Mouse (Mus musculus) mammary gland, adult 2 months (tissue): ENCODE measurements around the gene Mfsd4b3. TPM values are rescaled to one million over a fixed set of nuclear protein-coding genes. Genes with fewer than 3 reads are reported as not detected.

Source experiments
- polyA plus RNA-seq: library from polyadenylated mRNA; depleted of rRNA; stranded (reverse); fragments of >200 nt; gene quantifications from 2 replicates; pipeline ENCODE4 v1.2.3, GENCODE M21; 2012; ENCODE audit warnings: low replicate concordance; rRNA removed

The Mfsd4b3 gene
- 1.1 and 2.9 TPM in 2 replicates for polyA plus RNA-seq

GRCm38 (mm10) chr10:39959761-39960440 lies at the start of gene Mfsd4b3:
Mfsd4b3 (minus strand) TSS chr10:39960153.

DNA sequence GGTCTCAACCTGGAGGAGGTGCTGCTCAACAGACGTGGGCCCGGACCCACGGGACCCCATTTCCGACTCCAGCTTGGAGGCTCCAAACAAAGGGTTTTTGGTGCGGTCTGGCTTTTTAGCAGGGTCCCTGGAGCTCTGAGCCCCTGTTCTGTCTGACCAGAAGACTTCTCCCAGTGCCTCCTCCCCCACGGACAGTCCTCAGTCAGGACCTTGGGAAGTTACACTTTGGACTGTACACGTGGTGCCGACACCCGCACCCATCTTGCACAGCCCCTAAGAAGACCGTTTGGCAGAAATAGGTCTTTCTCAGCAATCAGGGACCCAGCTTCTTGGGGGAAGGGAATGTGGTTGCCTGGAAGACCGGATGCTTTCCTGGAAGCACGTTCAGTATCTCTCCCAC lies 26.5 kb upstream of the Mfsd4b3 start, which contains the start of gene Mfsd4b5:
TSS of gene Mfsd4b5 (minus strand) at position 181 of the 400 bp plus-strand sequence.

DNA sequence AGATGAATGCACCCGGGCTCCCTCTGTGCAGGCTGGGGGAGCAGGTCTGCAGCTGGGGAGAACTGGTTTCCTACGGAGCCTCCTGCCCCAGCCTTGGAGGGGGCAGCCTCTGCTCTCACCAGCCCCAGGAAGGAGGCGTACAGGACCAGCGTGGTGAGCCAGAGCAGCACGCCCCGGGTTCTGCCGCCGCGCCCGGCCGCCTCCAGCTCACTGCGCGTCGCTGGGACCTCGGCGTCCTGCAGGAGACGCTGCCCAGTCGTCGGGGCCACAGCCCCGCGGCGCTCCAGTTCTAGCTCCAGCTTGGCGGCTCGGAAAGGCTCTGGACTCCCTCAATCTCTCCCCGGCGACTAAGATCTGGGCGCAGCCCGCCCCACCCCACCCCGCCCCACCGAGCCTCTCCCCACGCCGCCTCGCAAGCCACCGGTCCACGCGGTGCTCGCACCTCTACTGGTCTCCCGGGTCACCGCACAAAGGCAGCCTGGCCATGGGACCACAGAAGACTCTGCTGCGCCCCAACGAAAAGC lies 33.3 kb downstream of the Mfsd4b3 start, which contains the start of gene Mfsd4b2:
TSS of gene Mfsd4b2 (minus strand) at position 308 of the 524 bp plus-strand sequence.

GRCm38 (mm10) chr10:39898874-39899371 lies 61.0 kb downstream of the Mfsd4b3 start, which contains the start of gene Mfsd4b4:
Mfsd4b4 (minus strand) TSS chr10:39899238.

Other genes with a start within 250 kb of the Mfsd4b3 start
- 9.5 and 29.3 TPM in 2 replicates for gene Rev3l, start 228.0 kb downstream of the Mfsd4b3 start, polyA plus RNA-seq
- gene Mfsd4b4, start 60.9 kb downstream of the Mfsd4b3 start, polyA plus RNA-seq, result 2.7 and 4.8 TPM in 2 replicates
- gene Mfsd4b2, start 33.2 kb downstream of the Mfsd4b3 start, polyA plus RNA-seq, result 0.20 and 0.27 TPM in 2 replicates
- gene Mfsd4b5, start 26.5 kb upstream of the Mfsd4b3 start, polyA plus RNA-seq, result 0.17 and 0.33 TPM in 2 replicates
- 2.4 and 4.0 TPM in 2 replicates for gene Mfsd4b1, start 65.1 kb upstream of the Mfsd4b3 start, polyA plus RNA-seq
- 13.0 and 38.2 TPM in 2 replicates for gene Slc16a10, start 182.1 kb upstream of the Mfsd4b3 start, polyA plus RNA-seq